Mouse (Mus musculus): ENCODE measurements around the gene Vangl1.

DNA sequence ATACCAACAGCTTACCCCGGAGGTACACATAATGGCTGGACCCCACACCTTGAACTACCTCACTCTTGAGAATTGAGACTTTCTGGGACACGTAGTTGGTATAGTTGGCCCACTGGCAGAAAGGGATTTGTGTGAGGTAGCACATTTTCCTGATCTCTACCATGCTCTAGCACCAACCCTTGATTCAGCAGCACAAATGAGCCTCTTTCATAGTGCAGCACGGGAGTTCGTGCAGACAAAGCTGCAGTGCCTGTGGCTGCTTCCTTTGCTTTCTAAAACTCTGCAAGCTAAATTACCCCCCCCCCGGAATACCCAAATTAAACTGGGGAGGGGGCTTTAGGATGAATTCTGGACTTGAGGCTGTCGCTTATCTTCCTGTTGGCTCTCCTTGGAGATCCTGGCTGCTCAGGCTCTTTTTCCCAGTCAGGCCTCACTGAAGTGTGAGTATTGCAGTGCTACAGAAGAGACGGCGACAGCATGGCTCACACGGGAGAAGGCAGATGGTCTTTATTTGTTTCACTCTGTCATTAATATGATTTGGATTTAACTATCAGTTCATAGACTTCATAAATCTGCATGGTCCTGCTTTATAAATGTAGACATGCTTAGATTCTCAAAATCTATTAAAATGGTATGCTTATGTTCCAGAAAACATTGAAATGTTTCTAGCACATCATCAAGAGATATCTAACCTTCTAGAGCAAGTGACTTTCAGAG lies 27.1 kb upstream of the Vangl1 start:
- TF ChIP-seq CTCF (IDR thresholded peaks at IDR 0.05; ENCODE audit: low read depth), result no peak
- no peak for TF ChIP-seq EP300 (IDR thresholded peaks at IDR 0.05; ENCODE audit: low read depth)

Data from liver, postnatal 0 days (tissue).